Mouse (Mus musculus) left cerebral cortex, adult 2 months (tissue): ENCODE measurements around the gene Pdxdc1. TPM values are rescaled to one million over a fixed set of nuclear protein-coding genes. Genes with fewer than 3 reads are reported as not detected.
A peak's percentile ranks its signal among the peaks of the same experiment; 100 is the strongest.

Source experiments
- DNase-seq, 2 experiments: peaks; one replicate each; pipeline ENCODE4 v3.0.0; 2021 to 2022; ENCODE audit warnings: low spot score in 2 of 2, mixed read lengths in 1 of 2; ENCODE audit errors: extremely low spot score in 1 of 2
- H3K27ac ChIP-seq: fragments of 200-600 bp; 2 replicates; pipeline ENCODE4 v1.8.1; 2022
- H3K4me3 ChIP-seq: fragments of 200-600 bp; 2 replicates; pipeline ENCODE4 v1.8.1; 2022
- CTCF ChIP-seq: fragments of 200-600 bp; IDR thresholded peaks from 2 replicates; pipeline ENCODE4 v1.8.1; 2022; ENCODE audit warnings: antibody characterized with exemption, mild to moderate bottlenecking, moderate library complexity
- intact Hi-C: fragments of 180-260 bp; cut with DNase I; formaldehyde crosslinking; loops from one replicate; pipeline ENCODE4 v1.15.1; 2025
- total RNA-seq, 2 experiments: library from RNA; stranded (reverse); gene quantifications; 2 replicates each; pipeline ENCODE4 v1.2.3; 2021

The Pdxdc1 gene
- total RNA-seq, 2 experiments from 2014 or later: 70.4 to 73.0 TPM

GRCm38 (mm10) chr16:13831606-13832005 lies 71.3 kb downstream of the Pdxdc1 start:
- TF ChIP-seq CTCF: no peak
- H3K27ac ChIP-seq: no peak overlapping the region
- intact Hi-C loops: no loop called here
- DNase-seq: no peak
- no peak overlapping the region for H3K4me3 ChIP-seq

- intact Hi-C loops: no loop called here
- TF ChIP-seq CTCF: peak; percentile 21
- Histone ChIP-seq H3K27ac (no peak overlapping the region), H3K4me3 (no peak overlapping the region)
- no peak for DNase-seq
These were observed 72.5 kb downstream of the Pdxdc1 start for GRCm38 (mm10) chr16:13830444-13830843.

- no peak for DNase-seq
- intact Hi-C loops: no loop called here
- H3K4me3 ChIP-seq: no peak overlapping the region
- no peak overlapping the region for H3K27ac ChIP-seq
- no peak for TF ChIP-seq CTCF
These were observed 76.4 kb downstream of the Pdxdc1 start for GRCm38 (mm10) chr16:13826511-13826910.

GRCm38 (mm10) chr16:13825781-13826490 lies 77.0 kb downstream of the Pdxdc1 start:
- intact Hi-C loops: no loop called here

GRCm38 (mm10) chr16:13820771-13821170 lies 82.2 kb downstream of the Pdxdc1 start:
- intact Hi-C loops: no loop called here
- no peak for DNase-seq
- no peak for TF ChIP-seq CTCF
- H3K4me3 ChIP-seq: no peak overlapping the region
- no peak overlapping the region for H3K27ac ChIP-seq

More at GRCm38 (mm10) chr16:13825781-13826490, 77.0 kb downstream of the Pdxdc1 start:
- no peak for TF ChIP-seq CTCF
- H3K4me3 ChIP-seq: no peak overlapping the region
- H3K27ac ChIP-seq: no peak overlapping the region
- DNase-seq: no peak

GRCm38 (mm10) chr16:13819806-13820500 lies 83.0 kb downstream of the Pdxdc1 start:
- intact Hi-C loops: no loop called here
- no peak for DNase-seq
- no peak; the same call in 1 of the 2 replicates for TF ChIP-seq CTCF

GRCm38 (mm10) chr16:13819394-13819743 lies 83.6 kb downstream of the Pdxdc1 start:
- H3K27ac ChIP-seq: peak overlapping the region; percentile 100
- no peak for TF ChIP-seq CTCF
- peak overlapping the region; percentile 87 for H3K4me3 ChIP-seq
- no peak for DNase-seq
- intact Hi-C loops: no loop called here

More at GRCm38 (mm10) chr16:13819806-13820500, 83.0 kb downstream of the Pdxdc1 start:
- H3K4me3 ChIP-seq: peak overlapping the region; percentile 87
- H3K27ac ChIP-seq: peak overlapping the region; percentile 100

- no peak for TF ChIP-seq CTCF
- DNase-seq: peak; percentile 95 to 96
- intact Hi-C loops: no loop called here
These were observed 84.2 kb downstream of the Pdxdc1 start, which contains the start of gene Ntan1 for GRCm38 (mm10) chr16:13818560-13819393. Gene Ntan1, plus strand, starts transcription at chr16:13818845.

GRCm38 (mm10) chr16:13813200-13813599 lies 89.7 kb downstream of the Pdxdc1 start:
- H3K27ac ChIP-seq: no peak overlapping the region
- no peak overlapping the region for H3K4me3 ChIP-seq
- intact Hi-C loops: no loop called here
- DNase-seq: no peak
- TF ChIP-seq CTCF: no peak

More at GRCm38 (mm10) chr16:13818560-13819393, 84.2 kb downstream of the Pdxdc1 start, which contains the start of gene Ntan1:
- Histone ChIP-seq H3K4me3 (peak within 1 kb of the TSS; percentile 87), H3K27ac (peak within 1 kb of the TSS; percentile 100)

- no peak overlapping the region for H3K27ac ChIP-seq
- no peak; the same call in 1 of the 2 replicates for TF ChIP-seq CTCF
These were observed 90.8 kb downstream of the Pdxdc1 start for GRCm38 (mm10) chr16:13812152-13812551.

GRCm38 (mm10) chr16:13808410-13808809 lies 94.5 kb downstream of the Pdxdc1 start:
- no peak for TF ChIP-seq CTCF
- Histone ChIP-seq H3K4me3 (no peak overlapping the region), H3K27ac (no peak overlapping the region)
- no peak for DNase-seq
- intact Hi-C loops: no loop called here

More at GRCm38 (mm10) chr16:13812152-13812551, 90.8 kb downstream of the Pdxdc1 start:
- intact Hi-C loops: no loop called here
- no peak for DNase-seq
- H3K4me3 ChIP-seq: no peak overlapping the region
